Mouse (Mus musculus): ENCODE results near the gene Mb21d2. TPM values are rescaled to one million over a fixed set of nuclear protein-coding genes. Genes with fewer than 3 reads are reported as not detected.

The Mb21d2 gene
- polyA plus RNA-seq, 1 experiment, result 0.55 TPM

- peaks cover 2% of the 10 kb centered on the region; the same call in 1 of the 2 replicates for H3K4me1 ChIP-seq (ENCODE audit: control insufficient read depth, insufficient read depth, insufficient read length, low read length)
- no peak overlapping the region for H3K27ac ChIP-seq (replicated peaks; ENCODE audit: low read depth, low read length)
- H3K4me3 ChIP-seq (ENCODE audit: insufficient read depth, low read depth, low read length), result no peak overlapping the region
Measured at GRCm38 (mm10) chr16:28914709-28915108, 14.8 kb downstream of the Mb21d2 start.

GRCm38 (mm10) chr16:28911414-28912050 is 17.9 kb downstream of the Mb21d2 start:
- peaks cover 2% of the 10 kb centered on the region; the same call in 1 of the 2 replicates for H3K4me1 ChIP-seq (ENCODE audit: control insufficient read depth, insufficient read depth, insufficient read length, low read length)
- H3K4me3 ChIP-seq (ENCODE audit: insufficient read depth, low read depth, low read length), result peak overlapping the region; percentile 29
- H3K27ac ChIP-seq (replicated peaks; ENCODE audit: low read depth, low read length), result peak overlapping the region; percentile 63

GRCm38 (mm10) chr16:28906370-28907275 is 22.9 kb downstream of the Mb21d2 start:
- Histone ChIP-seq H3K4me3 (ENCODE audit: insufficient read depth, low read depth, low read length) (no peak overlapping the region), H3K27ac (replicated peaks; ENCODE audit: low read depth, low read length) (no peak overlapping the region), H3K4me1 (ENCODE audit: control insufficient read depth, insufficient read depth, insufficient read length, low read length) (peaks cover 2% of the 10 kb centered on the region; the same call in 1 of the 2 replicates)

- no peak overlapping the region for H3K27ac ChIP-seq (replicated peaks; ENCODE audit: low read depth, low read length)
- H3K4me3 ChIP-seq (ENCODE audit: insufficient read depth, low read depth, low read length), result no peak overlapping the region
Measured at GRCm38 (mm10) chr16:28905567-28906289, 23.7 kb downstream of the Mb21d2 start.

GRCm38 (mm10) chr16:28902620-28903565 is 26.6 kb downstream of the Mb21d2 start:
- Histone ChIP-seq H3K4me3 (ENCODE audit: insufficient read depth, low read depth, low read length) (no peak overlapping the region), H3K4me1 (ENCODE audit: control insufficient read depth, insufficient read depth, insufficient read length, low read length) (0 out of 2 replicates have a peak, but pooled peaks cover 3% of the 10 kb centered on the region), H3K27ac (replicated peaks; ENCODE audit: low read depth, low read length) (no peak overlapping the region)

More at GRCm38 (mm10) chr16:28905567-28906289, 23.7 kb downstream of the Mb21d2 start:
- no peaks in the 10 kb centered on the region; the same call in 1 of the 2 replicates for H3K4me1 ChIP-seq (ENCODE audit: control insufficient read depth, insufficient read depth, insufficient read length, low read length)

GRCm38 (mm10) chr16:28899161-28899540 is 30.3 kb downstream of the Mb21d2 start:
- no peak overlapping the region for H3K27ac ChIP-seq (replicated peaks; ENCODE audit: low read depth, low read length)
- 0 out of 2 replicates have a peak, but pooled peaks cover 3% of the 10 kb centered on the region for H3K4me1 ChIP-seq (ENCODE audit: control insufficient read depth, insufficient read depth, insufficient read length, low read length)
- no peak overlapping the region for H3K4me3 ChIP-seq (ENCODE audit: insufficient read depth, low read depth, low read length)

- Histone ChIP-seq H3K4me1 (ENCODE audit: control insufficient read depth, insufficient read depth, insufficient read length, low read length) (0 out of 2 replicates have a peak, but pooled peaks cover 3% of the 10 kb centered on the region), H3K27ac (replicated peaks; ENCODE audit: low read depth, low read length) (no peak overlapping the region), H3K4me3 (ENCODE audit: insufficient read depth, low read depth, low read length) (no peak overlapping the region)
Measured at GRCm38 (mm10) chr16:28898509-28899160, 30.8 kb downstream of the Mb21d2 start.

- no peak overlapping the region for H3K4me3 ChIP-seq (ENCODE audit: insufficient read depth, low read depth, low read length)
- H3K27ac ChIP-seq (replicated peaks; ENCODE audit: low read depth, low read length), result no peak overlapping the region
- H3K4me1 ChIP-seq (ENCODE audit: control insufficient read depth, insufficient read depth, insufficient read length, low read length), result 0 out of 2 replicates have a peak, but pooled peaks cover 3% of the 10 kb centered on the region
Measured at GRCm38 (mm10) chr16:28896571-28896970, 32.9 kb downstream of the Mb21d2 start.

GRCm38 (mm10) chr16:28894872-28895271 is 34.6 kb downstream of the Mb21d2 start:
- H3K4me3 ChIP-seq (ENCODE audit: insufficient read depth, low read depth, low read length), result no peak overlapping the region
- H3K4me1 ChIP-seq (ENCODE audit: control insufficient read depth, insufficient read depth, insufficient read length, low read length), result 0 out of 2 replicates have a peak, but pooled peaks cover 3% of the 10 kb centered on the region
- H3K27ac ChIP-seq (replicated peaks; ENCODE audit: low read depth, low read length), result no peak overlapping the region

GRCm38 (mm10) chr16:28893266-28893665 is 36.2 kb downstream of the Mb21d2 start:
- H3K27ac ChIP-seq (replicated peaks; ENCODE audit: low read depth, low read length), result no peak overlapping the region
- no peaks in the 10 kb centered on the region for H3K4me1 ChIP-seq (ENCODE audit: control insufficient read depth, insufficient read depth, insufficient read length, low read length)
- no peak overlapping the region for H3K4me3 ChIP-seq (ENCODE audit: insufficient read depth, low read depth, low read length)

GRCm38 (mm10) chr16:28886201-28886745 is 43.2 kb downstream of the Mb21d2 start:
- no peak overlapping the region for H3K27ac ChIP-seq (replicated peaks; ENCODE audit: low read depth, low read length)
- no peak overlapping the region for H3K4me3 ChIP-seq (ENCODE audit: insufficient read depth, low read depth, low read length)
- no peaks in the 10 kb centered on the region; the same call in 1 of the 2 replicates for H3K4me1 ChIP-seq (ENCODE audit: control insufficient read depth, insufficient read depth, insufficient read length, low read length)

- Histone ChIP-seq H3K4me1 (ENCODE audit: control insufficient read depth, insufficient read depth, insufficient read length, low read length) (no peaks in the 10 kb centered on the region; the same call in 1 of the 2 replicates), H3K27ac (replicated peaks; ENCODE audit: low read depth, low read length) (no peak overlapping the region), H3K4me3 (ENCODE audit: insufficient read depth, low read depth, low read length) (no peak overlapping the region)
Measured at GRCm38 (mm10) chr16:28885474-28885873, 44.0 kb downstream of the Mb21d2 start.

GRCm38 (mm10) chr16:28884661-28885060 is 44.8 kb downstream of the Mb21d2 start:
- no peak overlapping the region for H3K4me3 ChIP-seq (ENCODE audit: insufficient read depth, low read depth, low read length)
- no peak overlapping the region for H3K27ac ChIP-seq (replicated peaks; ENCODE audit: low read depth, low read length)
- no peaks in the 10 kb centered on the region; the same call in 1 of the 2 replicates for H3K4me1 ChIP-seq (ENCODE audit: control insufficient read depth, insufficient read depth, insufficient read length, low read length)

All from brown adipose tissue, adult 24 weeks (tissue).